Mouse (Mus musculus) olfactory bulb, adult 2 months (tissue): Measurements from ENCODE around the gene Gm8882.
"Not testable (repeated sequence)": the region's sequence is repeated elsewhere in the genome, so short reads cannot be mapped to it uniquely, and the experiment has no call there.

ENCODE experiments used
- CTCF ChIP-seq: fragments of 200-500 bp; IDR thresholded peaks from 2 replicates; pipeline ENCODE4 v1.5.1; 2012; ENCODE audit warnings: low read depth, mild to moderate bottlenecking, low read length, moderate library complexity; ENCODE audit not compliant: insufficient read depth
- POLR2A ChIP-seq: fragments of 200-500 bp; IDR thresholded peaks from 2 replicates; pipeline ENCODE4 v1.6.1; 2012; ENCODE audit warnings: mild to moderate bottlenecking, low read depth, low read length, moderate library complexity; ENCODE audit not compliant: insufficient read depth

- TF ChIP-seq CTCF, POLR2A: not testable (repeated sequence)
These were observed 49.3 kb downstream of the Gm8882 start, which contains the start of gene Prpmp5 for GRCm38 (mm10) chr6:132314657-132315056.
